Mouse (Mus musculus): ENCODE measurements around the gene Flt1.

- TF ChIP-seq CTCF (IDR thresholded peaks at IDR 0.05; ENCODE audit: low read depth, low read length), result no peak
- no peak for TF ChIP-seq POLR2A (IDR thresholded peaks at IDR 0.05; ENCODE audit: insufficient read depth, low read length)
Measured at GRCm38 (mm10) chr5:147723811-147724210, 2.0 kb downstream of the Flt1 start.
